Mouse (Mus musculus) liver, adult 2 months (tissue): ENCODE measurements around the gene Htra2.

Experiments used
- CTCF ChIP-seq: fragments of 200-500 bp; IDR thresholded peaks from 2 replicates; pipeline ENCODE4 v1.5.1; 2011; ENCODE audit warnings: low read depth, low read length, control low read depth
- POLR2A ChIP-seq: fragments of 200-500 bp; IDR thresholded peaks from 2 replicates; pipeline ENCODE4 v1.6.1; 2011; ENCODE audit warnings: low read length, control low read depth; ENCODE audit not compliant: insufficient read depth; ENCODE audit errors: extremely low read depth

DNA sequence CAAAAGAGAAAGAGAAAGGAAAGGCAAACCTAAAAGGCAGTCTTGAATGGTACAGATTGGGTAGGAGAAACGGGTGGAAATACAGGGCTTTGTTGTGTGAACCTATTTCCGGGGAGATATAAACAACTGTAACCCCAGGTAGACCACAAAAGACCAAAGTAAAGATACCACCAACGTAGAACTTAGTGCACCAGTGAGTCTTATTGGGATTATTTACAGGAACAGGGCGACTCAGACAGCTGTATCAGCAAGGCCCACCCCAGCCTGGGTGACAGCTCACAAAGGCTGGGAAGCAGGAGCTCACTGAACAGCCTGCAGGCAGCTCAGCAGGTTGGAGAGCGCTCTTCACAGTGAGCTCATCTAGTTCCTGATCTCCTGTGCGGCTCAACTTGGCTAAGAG, 40.9 kb upstream of the Htra2 start:
- TF ChIP-seq POLR2A (no peak), CTCF (no peak)
